Mouse (Mus musculus) lung, embryonic 14.5 days (tissue): ENCODE measurements at regions not wholly inside any gene's neighbourhood (a gene's known extent, or its start where the extent isn't known, plus 50 kb on each side); places are given as distances from the start of the nearest gene placed in this dataset.

Experiments used
- ATAC-seq: fragments of 200-750 bp; cut with Nextera tagmentation; 2 replicates; pipeline ENCODE4 v1.8.0; 2017; ENCODE audit warnings: mild to moderate bottlenecking, moderate TSS enrichment, moderate library complexity; ENCODE audit not compliant: insufficient read depth
- DNase-seq: peaks from one replicate; pipeline ENCODE4 v3.0.0-alpha.2; 2015
- H3K27ac ChIP-seq: fragments of 300-500 bp; sonication (generic); 2 replicates; pipeline ENCODE4 v1.5.1; 2014; ENCODE audit warnings: low read depth, mild to moderate bottlenecking, moderate library complexity
- H3K27me3 ChIP-seq: fragments of 300-500 bp; sonication (generic); 2 replicates; pipeline ENCODE4 v1.6.1; 2014; ENCODE audit warnings: low read length, control low read depth; ENCODE audit not compliant: insufficient read depth
- H3K36me3 ChIP-seq: fragments of 300-500 bp; sonication (generic); 2 replicates; pipeline ENCODE4 v1.6.1; 2014; ENCODE audit warnings: control low read depth; ENCODE audit not compliant: insufficient read depth
- H3K4me1 ChIP-seq: fragments of 300-500 bp; sonication (generic); 2 replicates; pipeline ENCODE4 v1.6.1; 2014; ENCODE audit warnings: antibody characterized with exemption, control low read depth; ENCODE audit not compliant: insufficient read depth
- H3K4me2 ChIP-seq: fragments of 300-500 bp; sonication (generic); 2 replicates; pipeline ENCODE4 v1.6.1; 2014; ENCODE audit warnings: mild to moderate bottlenecking
- H3K4me3 ChIP-seq: fragments of 300-500 bp; sonication (generic); 2 replicates; pipeline ENCODE4 v1.5.1; 2014; ENCODE audit warnings: low read depth, low read length
- H3K9ac ChIP-seq: fragments of 300-500 bp; sonication (generic); 2 replicates; pipeline ENCODE4 v1.6.1; 2014
- H3K9me3 ChIP-seq: fragments of 300-500 bp; sonication (generic); 2 replicates; pipeline ENCODE4 v1.6.1; 2016; ENCODE audit warnings: low read depth, low read length, control low read depth
- CTCF ChIP-seq: IDR thresholded peaks from 2 replicates; pipeline ENCODE4 v1.5.1; 2016; ENCODE audit warnings: antibody characterized with exemption, low read depth
- WGBS: fragments of 180-500 bp; shearing (Covaris S2); extraction: QIAGEN DNeasy Blood & Tissue Kit; methylation state at CpG from one replicate; pipeline ENCODE4 v1.1.7; 2014; 5-methylcytosine and 5-hydroxymethylcytosine counted together

DNA sequence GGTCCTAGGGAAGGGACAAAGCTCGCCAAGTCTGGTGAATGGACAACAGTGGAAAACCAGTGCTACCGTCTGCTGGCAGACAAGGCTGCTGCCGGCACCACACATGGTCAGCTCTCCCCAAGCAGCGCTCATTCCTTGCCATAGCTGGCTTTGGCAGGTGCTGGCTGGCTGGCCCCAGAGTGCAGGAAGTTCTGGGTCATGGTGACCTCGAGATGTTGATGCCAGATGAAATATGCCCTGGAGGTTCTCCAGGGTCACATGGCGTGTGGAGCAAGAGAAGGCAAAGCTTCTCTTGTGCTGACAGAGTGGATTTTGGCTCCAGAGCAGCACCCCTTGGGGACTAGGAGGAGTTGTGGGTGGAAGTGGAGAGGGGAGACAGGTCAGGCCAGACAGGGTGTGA is 66.1 kb upstream of the Tprg start:
- no peak overlapping the region for H3K4me3 ChIP-seq
- DNase-seq: no peak
- no peaks in the 10 kb centered on the region for H3K36me3 ChIP-seq
- H3K27ac ChIP-seq: no peak overlapping the region
- WGBS: 76% methylated on average over 6 of the region's 6 CpGs
- H3K4me2 ChIP-seq: no peak overlapping the region
- no peak for TF ChIP-seq CTCF
- H3K9me3 ChIP-seq: no peaks in the 10 kb centered on the region
- ATAC-seq: no peak
- no peaks in the 10 kb centered on the region for H3K27me3 ChIP-seq
- no peak overlapping the region for H3K9ac ChIP-seq
- H3K4me1 ChIP-seq: no peaks in the 10 kb centered on the region

DNA sequence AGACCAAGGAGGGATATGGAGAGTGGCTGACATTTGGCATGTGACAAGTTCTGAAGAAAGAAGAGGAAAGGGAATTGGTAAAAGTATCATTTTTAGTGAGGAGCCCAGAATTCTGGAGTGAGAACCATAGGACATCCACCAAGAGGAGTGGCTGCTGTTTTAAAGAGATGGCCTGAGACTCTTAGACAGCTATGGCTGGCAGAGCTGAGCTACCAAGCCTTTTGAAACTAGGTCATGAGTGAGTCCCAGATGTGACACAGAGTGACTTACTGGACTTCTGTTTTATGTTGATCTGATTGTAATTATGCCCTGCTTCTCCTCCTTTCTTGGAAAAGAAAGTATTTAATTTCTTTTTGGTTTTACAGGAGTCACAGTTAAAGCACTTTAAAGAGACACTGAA is 61.8 kb upstream of the Tprg start:
- H3K36me3 ChIP-seq: no peaks in the 10 kb centered on the region
- H3K4me2 ChIP-seq: no peak overlapping the region
- DNase-seq: no peak
- no peaks in the 10 kb centered on the region for H3K27me3 ChIP-seq
- H3K4me1 ChIP-seq: no peaks in the 10 kb centered on the region
- H3K27ac ChIP-seq: no peak overlapping the region
- ATAC-seq: no peak
- no peak overlapping the region for H3K9ac ChIP-seq
- no peak for TF ChIP-seq CTCF
- H3K4me3 ChIP-seq: no peak overlapping the region
- H3K9me3 ChIP-seq: no peaks in the 10 kb centered on the region
